Mouse (Mus musculus) cerebellum, adult 2 months (tissue): ENCODE measurements around the gene Wdr5b. TPM values are rescaled to one million over a fixed set of nuclear protein-coding genes. Genes with fewer than 3 reads are reported as not detected.
"Not testable (repeated sequence)": the region's sequence is repeated elsewhere in the genome, so short reads cannot be mapped to it uniquely, and the experiment has no call there.

Experiments
- DNase-seq, 2 experiments: peaks; one replicate each; pipeline ENCODE4 v3.0.0; 2021
- H3K27ac ChIP-seq: fragments of 200-500 bp; 2 replicates; pipeline ENCODE4 v1.5.1; 2012; ENCODE audit warnings: low read length, control low read depth, inconsistent platforms; ENCODE audit not compliant: insufficient read depth
- H3K27me3 ChIP-seq: fragments of 200-500 bp; 2 replicates; pipeline ENCODE4 v1.6.1; 2012; ENCODE audit warnings: inconsistent platforms, mild to moderate bottlenecking, low read length, moderate library complexity; ENCODE audit not compliant: control insufficient read depth, insufficient read depth
- H3K4me1 ChIP-seq: fragments of 200-500 bp; 2 replicates; pipeline ENCODE4 v1.6.1; 2011; ENCODE audit warnings: low read length; ENCODE audit not compliant: control insufficient read depth, insufficient read depth
- H3K4me3 ChIP-seq: fragments of 200-500 bp; replicated peaks from 2 replicates; pipeline ENCODE3; 2011; ENCODE audit warnings: mild to moderate bottlenecking, low read depth, low read length, control low read depth; ENCODE audit not compliant: insufficient read depth
- CTCF ChIP-seq: fragments of 200-500 bp; IDR thresholded peaks from 2 replicates; pipeline ENCODE4 v1.5.1; 2011; ENCODE audit warnings: low read depth, mild to moderate bottlenecking, control low read depth, low read length, moderate library complexity, borderline replicate concordance; ENCODE audit not compliant: insufficient read depth
- POLR2A ChIP-seq: fragments of 200-500 bp; IDR thresholded peaks from 2 replicates; pipeline ENCODE4 v1.6.1; 2011; ENCODE audit warnings: low read length, control low read depth, borderline replicate concordance; ENCODE audit not compliant: insufficient read depth
- WGBS: fragments of 180-500 bp; shearing (Covaris S2); methylation state at CpG from one replicate; pipeline ENCODE4 v1.1.7; 2018; 5-methylcytosine and 5-hydroxymethylcytosine counted together
- polyA plus RNA-seq: library from polyadenylated mRNA; depleted of rRNA; stranded (reverse); fragments of >200 nt; gene quantifications from 2 replicates; pipeline ENCODE4 v1.2.3, GENCODE M21; 2012

Gene Wdr5b
- polyA plus RNA-seq, 1 experiment = 5.1 TPM

GRCm38 (mm10) chr16:36043073-36043472 lies 2.1 kb downstream of the Wdr5b start:
- no peak overlapping the region for H3K4me3 ChIP-seq
- H3K27me3 ChIP-seq = no peaks in the 10 kb centered on the region
- no peak for DNase-seq
- TF ChIP-seq CTCF (no peak), POLR2A (no peak)
- 76% methylated on average over 10 of the region's 10 CpGs for WGBS
- 0 out of 2 replicates have a peak, but pooled peaks cover 3% of the 10 kb centered on the region for H3K4me1 ChIP-seq
- no peak overlapping the region for H3K27ac ChIP-seq

GRCm38 (mm10) chr16:36043964-36044363 lies 3.0 kb downstream of the Wdr5b start:
- H3K27ac ChIP-seq = no peak overlapping the region
- no peak overlapping the region for H3K4me3 ChIP-seq
- 88% methylated on average over 4 of the region's 4 CpGs for WGBS
- H3K4me1 ChIP-seq = 0 out of 2 replicates have a peak, but pooled peaks cover 3% of the 10 kb centered on the region
- DNase-seq = no peak
- H3K27me3 ChIP-seq = no peaks in the 10 kb centered on the region
- TF ChIP-seq CTCF (no peak), POLR2A (no peak)

- no peak for DNase-seq
- TF ChIP-seq CTCF (no peak), POLR2A (no peak)
- 91% methylated on average over 4 of the region's 4 CpGs for whole genome bisulfite sequencing
- Histone ChIP-seq H3K4me1 (0 out of 2 replicates have a peak, but pooled peaks cover 3% of the 10 kb centered on the region), H3K4me3 (no peak overlapping the region), H3K27me3 (no peaks in the 10 kb centered on the region), H3K27ac (no peak overlapping the region)
Measured at GRCm38 (mm10) chr16:36047538-36047937, 6.5 kb downstream of the Wdr5b start.

GRCm38 (mm10) chr16:36051491-36051890 lies 10.5 kb downstream of the Wdr5b start:
- no peak overlapping the region for H3K27ac ChIP-seq
- H3K4me3 ChIP-seq = no peak overlapping the region
- H3K4me1 ChIP-seq = no peaks in the 10 kb centered on the region
- 93% methylated on average over 6 of the region's 6 CpGs for WGBS
- DNase-seq = no peak
- no peaks in the 10 kb centered on the region for H3K27me3 ChIP-seq
- TF ChIP-seq POLR2A (no peak), CTCF (no peak)

GRCm38 (mm10) chr16:36053524-36054275 lies 12.7 kb downstream of the Wdr5b start:
- Histone ChIP-seq H3K4me3 (no peak overlapping the region), H3K4me1 (no peaks in the 10 kb centered on the region), H3K27me3 (no peaks in the 10 kb centered on the region), H3K27ac (no peak overlapping the region)
- WGBS = 92% methylated on average over 6 of the region's 6 CpGs
- DNase-seq = no peak
- TF ChIP-seq CTCF = no peak
- TF ChIP-seq POLR2A = no peak

GRCm38 (mm10) chr16:36054920-36055319 lies 13.9 kb downstream of the Wdr5b start:
- 94% methylated on average over 8 of the region's 8 CpGs for WGBS
- TF ChIP-seq POLR2A (no peak), CTCF (no peak)
- H3K4me1 ChIP-seq = no peaks in the 10 kb centered on the region

GRCm38 (mm10) chr16:36056416-36056815 lies 15.4 kb downstream of the Wdr5b start:
- H3K27ac ChIP-seq = no peak overlapping the region
- no peaks in the 10 kb centered on the region for H3K27me3 ChIP-seq
- no peak for DNase-seq
- 85% methylated on average over 11 of the region's 11 CpGs for WGBS
- H3K4me1 ChIP-seq = no peaks in the 10 kb centered on the region
- no peak for TF ChIP-seq POLR2A
- H3K4me3 ChIP-seq = no peak overlapping the region

More at GRCm38 (mm10) chr16:36054920-36055319, 13.9 kb downstream of the Wdr5b start:
- H3K4me3 ChIP-seq = no peak overlapping the region
- no peaks in the 10 kb centered on the region for H3K27me3 ChIP-seq
- no peak overlapping the region for H3K27ac ChIP-seq
- DNase-seq = no peak

- 90% methylated on average over 8 of the region's 8 CpGs for WGBS
- Histone ChIP-seq H3K27me3 (no peaks in the 10 kb centered on the region), H3K4me1 (no peaks in the 10 kb centered on the region), H3K4me3 (no peak overlapping the region), H3K27ac (no peak overlapping the region)
- TF ChIP-seq POLR2A (no peak), CTCF (no peak)
- no peak for DNase-seq
Measured at GRCm38 (mm10) chr16:36057933-36058475, 17.0 kb downstream of the Wdr5b start.

- WGBS = 90% methylated on average over 1 of the region's 1 CpGs
- not testable (repeated sequence) for H3K4me1 ChIP-seq, H3K4me3 ChIP-seq, DNase-seq, H3K27me3 ChIP-seq, H3K27ac ChIP-seq
Measured at GRCm38 (mm10) chr16:36062534-36062933, 21.5 kb downstream of the Wdr5b start.
